Mouse (Mus musculus) splenic B cell, adult 2 months (primary cell): ENCODE data around the gene Gprc5c.
A peak's percentile ranks its signal among the peaks of the same experiment; 100 is the strongest.

ENCODE experiments used
- DNase-seq: peaks from one replicate; pipeline ENCODE4 v3.0.0-alpha.2; 2011; ENCODE audit warnings: low read depth, low spot score
- H3K27me3 ChIP-seq: 2 replicates; pipeline ENCODE4 v1.6.1; 2012; ENCODE audit warnings: mild to moderate bottlenecking, low read length, moderate library complexity, mixed read lengths; ENCODE audit not compliant: control insufficient read depth, poor library complexity, insufficient read depth, severe bottlenecking
- H3K36me3 ChIP-seq: 2 replicates; pipeline ENCODE4 v1.6.1; 2012; ENCODE audit warnings: mild to moderate bottlenecking, low read length, moderate library complexity, mixed read lengths; ENCODE audit not compliant: control insufficient read depth, poor library complexity, insufficient read depth, severe bottlenecking

The Gprc5c gene

DNA sequence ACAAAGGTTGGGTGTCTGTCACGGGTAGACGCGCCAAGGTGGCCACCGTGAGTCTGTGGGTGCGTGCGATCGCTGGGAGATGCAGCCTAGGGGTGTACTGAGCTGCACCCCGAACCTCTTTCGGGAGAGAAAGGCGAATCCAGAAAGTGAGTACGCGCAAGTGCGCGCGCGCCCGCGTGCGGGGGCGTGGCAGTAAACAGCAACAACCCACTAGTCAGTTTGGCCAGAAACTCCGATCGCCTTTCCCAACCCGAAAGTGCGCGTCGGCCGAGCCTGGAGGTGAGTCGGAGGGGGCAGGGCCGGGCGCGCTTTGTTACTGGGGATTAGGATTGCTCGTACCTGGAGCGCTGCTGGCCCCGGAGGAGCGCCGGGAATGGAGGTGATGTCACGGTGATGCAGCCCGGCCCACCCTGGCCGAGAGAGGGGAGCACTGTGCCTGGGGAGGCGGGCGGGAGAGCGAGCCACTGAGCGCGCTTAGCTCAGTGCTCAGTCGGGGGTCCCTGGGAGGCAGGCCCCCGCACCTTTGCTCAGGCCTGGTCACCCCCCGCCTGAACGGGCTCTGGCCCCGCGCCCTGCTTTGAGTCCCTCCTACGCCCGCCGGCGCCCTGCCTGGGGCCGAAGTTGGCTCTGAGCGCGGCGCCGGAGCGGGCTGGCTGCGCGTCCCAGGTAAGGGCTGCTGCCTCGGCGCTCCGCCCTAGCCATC is 807 bp downstream of the Gprc5c start:
- H3K27me3 ChIP-seq = peaks cover 2% of the 10 kb centered on the region; the same call in 1 of the 2 replicates
- DNase-seq = no peak
- no peaks in the 10 kb centered on the region for H3K36me3 ChIP-seq

- no peak for DNase-seq
- H3K36me3 ChIP-seq = no peaks in the 10 kb centered on the region
- H3K27me3 ChIP-seq = peaks cover 2% of the 10 kb centered on the region; the same call in 1 of the 2 replicates
These were observed 1.6 kb downstream of the Gprc5c start for GRCm38 (mm10) chr11:114852311-114853173.

DNA sequence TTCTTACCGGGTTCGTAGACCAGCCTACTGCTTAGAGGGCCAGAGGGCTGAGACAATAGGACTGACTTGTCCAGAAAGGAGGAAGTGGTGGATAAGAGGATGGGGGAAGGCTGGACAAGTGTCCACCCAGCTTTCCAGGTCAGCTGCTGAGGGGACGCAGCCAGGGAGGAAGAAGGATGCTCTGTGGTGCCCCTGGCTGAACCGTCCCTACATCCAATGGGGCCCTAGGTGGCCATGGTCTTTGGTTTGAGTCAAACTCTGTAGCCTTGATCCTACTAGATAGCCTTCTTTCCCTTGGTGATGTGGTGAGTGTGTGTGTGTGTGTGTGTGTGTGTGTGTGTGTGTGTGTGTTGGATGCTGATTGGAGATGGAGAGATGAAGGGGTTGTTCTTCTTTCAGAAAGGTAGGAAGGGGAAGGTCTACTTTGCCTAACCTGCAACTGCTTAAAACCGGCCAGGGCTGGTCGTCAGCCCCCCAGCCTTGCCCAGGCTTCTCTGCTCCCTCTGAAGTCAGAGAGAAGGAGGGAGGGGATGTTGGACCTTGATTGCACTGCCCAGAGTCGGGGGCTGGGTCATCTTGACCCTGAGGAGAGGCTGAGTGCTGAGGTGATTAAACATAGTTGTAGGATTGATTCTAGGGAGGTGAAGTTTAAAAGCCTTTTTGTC is 2.4 kb downstream of the Gprc5c start:
- Histone ChIP-seq H3K27me3 (peaks cover 2% of the 10 kb centered on the region; the same call in 1 of the 2 replicates), H3K36me3 (no peaks in the 10 kb centered on the region)
- no peak for DNase-seq

DNA sequence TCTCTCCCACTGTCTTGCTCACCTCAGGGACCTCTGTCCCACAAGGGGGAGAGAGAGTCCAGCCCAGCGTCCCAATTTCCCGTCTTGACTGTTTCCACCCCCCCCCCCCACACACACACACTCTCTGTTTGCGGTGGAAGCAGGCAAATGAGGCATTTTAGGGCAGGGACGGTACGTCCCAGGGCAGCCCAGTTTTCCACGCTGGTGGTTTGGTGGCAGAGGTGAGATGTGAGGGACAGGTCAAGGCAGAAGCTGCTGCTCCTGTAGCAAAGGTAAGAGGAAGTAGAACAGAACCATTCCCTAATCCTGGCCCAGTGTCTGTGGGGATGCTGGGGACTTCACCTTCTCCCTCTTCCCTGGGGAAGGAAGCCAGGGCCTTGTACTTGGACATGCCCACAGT is 3.6 kb downstream of the Gprc5c start:
- H3K27me3 ChIP-seq = peaks cover 2% of the 10 kb centered on the region; the same call in 1 of the 2 replicates
- DNase-seq = no peak
- H3K36me3 ChIP-seq = no peaks in the 10 kb centered on the region

GRCm38 (mm10) chr11:114856125-114856524 is 5.2 kb downstream of the Gprc5c start:
- H3K27me3 ChIP-seq = no peaks in the 10 kb centered on the region
- no peaks in the 10 kb centered on the region for H3K36me3 ChIP-seq
- DNase-seq = no peak

DNA sequence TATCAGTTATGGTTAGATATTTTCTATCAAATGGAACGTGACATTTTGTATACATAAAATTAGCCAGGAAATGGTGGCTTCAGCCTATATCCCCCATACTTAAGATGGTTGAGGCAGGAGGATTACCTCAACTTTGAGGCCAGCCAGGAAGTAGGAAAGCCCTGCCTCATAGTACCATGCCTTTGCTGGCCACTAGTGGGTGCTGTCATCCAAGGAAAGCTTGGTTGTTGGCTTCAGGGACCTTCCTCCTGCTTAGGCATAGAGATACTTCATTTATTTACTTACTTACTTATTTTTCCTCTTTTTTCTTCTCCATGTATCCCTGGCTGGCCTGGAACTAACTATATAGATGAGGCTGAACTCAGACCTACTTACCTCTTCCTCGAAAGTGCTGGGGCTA is 7.7 kb downstream of the Gprc5c start:
- H3K36me3 ChIP-seq = no peaks in the 10 kb centered on the region
- DNase-seq = peak; percentile 60
- no peaks in the 10 kb centered on the region for H3K27me3 ChIP-seq

GRCm38 (mm10) chr11:114861057-114861456 is 10.1 kb downstream of the Gprc5c start:
- DNase-seq = no peak
- Histone ChIP-seq H3K36me3 (no peaks in the 10 kb centered on the region), H3K27me3 (no peaks in the 10 kb centered on the region)

GRCm38 (mm10) chr11:114862687-114863086 is 11.7 kb downstream of the Gprc5c start:
- no peak for DNase-seq
- Histone ChIP-seq H3K36me3 (no peaks in the 10 kb centered on the region), H3K27me3 (no peaks in the 10 kb centered on the region)

- DNase-seq = no peak
- H3K36me3 ChIP-seq = no peaks in the 10 kb centered on the region
- H3K27me3 ChIP-seq = no peaks in the 10 kb centered on the region
These were observed 13.0 kb downstream of the Gprc5c start for GRCm38 (mm10) chr11:114863918-114864420.

- no peaks in the 10 kb centered on the region for H3K27me3 ChIP-seq
- DNase-seq = no peak
- no peaks in the 10 kb centered on the region for H3K36me3 ChIP-seq
These were observed 15.0 kb downstream of the Gprc5c start for GRCm38 (mm10) chr11:114865999-114866398.

GRCm38 (mm10) chr11:114866486-114867360 is 15.8 kb downstream of the Gprc5c start:
- Histone ChIP-seq H3K27me3 (no peaks in the 10 kb centered on the region), H3K36me3 (no peaks in the 10 kb centered on the region)
- no peak for DNase-seq

DNA sequence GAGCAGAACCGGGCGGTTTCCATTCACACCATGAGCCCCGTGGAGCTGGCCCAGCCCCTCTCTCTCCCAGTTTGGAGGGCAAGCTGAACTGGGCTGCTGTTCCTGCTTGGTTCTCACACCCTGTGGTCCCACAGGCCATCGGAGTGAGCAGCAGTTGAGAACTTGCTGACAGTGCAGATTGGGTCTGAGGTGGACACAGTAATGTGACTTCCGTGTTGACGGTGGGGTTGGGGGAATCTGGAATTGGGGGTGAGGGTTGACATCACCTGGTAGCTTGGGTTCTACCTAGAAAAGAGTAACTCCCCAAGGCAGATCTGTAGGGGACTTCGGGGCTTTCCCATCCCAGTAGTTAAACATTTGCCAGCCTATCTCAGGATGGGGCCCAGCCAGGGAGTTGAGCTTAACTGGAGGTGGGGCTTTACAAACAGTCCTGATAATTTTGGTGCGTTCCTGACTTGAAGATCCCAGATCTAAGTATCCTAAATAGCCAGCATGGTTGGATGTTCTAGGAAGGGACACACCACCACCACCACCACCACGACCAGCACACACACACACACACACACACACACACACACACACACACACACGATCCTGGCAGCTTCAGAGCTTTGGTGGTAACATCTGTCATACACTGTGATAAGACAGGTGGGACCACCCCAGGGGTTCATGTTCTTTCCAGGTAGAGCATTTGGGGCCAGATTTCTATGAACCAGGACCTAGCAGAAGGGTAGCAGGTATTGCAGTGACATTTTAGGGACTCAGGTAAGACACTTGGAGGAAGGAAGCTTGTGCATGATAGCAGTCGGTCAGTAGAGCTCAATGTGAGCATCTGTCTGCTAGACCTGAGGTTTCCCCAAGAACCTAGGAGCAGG is 16.6 kb downstream of the Gprc5c start:
- no peaks in the 10 kb centered on the region for H3K36me3 ChIP-seq
- no peak for DNase-seq
- no peaks in the 10 kb centered on the region for H3K27me3 ChIP-seq

GRCm38 (mm10) chr11:114868280-114868679 is 17.3 kb downstream of the Gprc5c start:
- no peak for DNase-seq
- Histone ChIP-seq H3K36me3 (no peaks in the 10 kb centered on the region), H3K27me3 (no peaks in the 10 kb centered on the region)
